Mouse (Mus musculus) cerebellum, adult 2 months (tissue): ENCODE data around the gene Gsdma2. TPM values are rescaled to one million over a fixed set of nuclear protein-coding genes. Genes with fewer than 3 reads are reported as not detected.

Experiments
- DNase-seq, 2 experiments: peaks; one replicate each; pipeline ENCODE4 v3.0.0; 2021
- H3K27ac ChIP-seq: fragments of 200-500 bp; 2 replicates; pipeline ENCODE4 v1.5.1; 2012; ENCODE audit warnings: low read length, control low read depth, inconsistent platforms; ENCODE audit not compliant: insufficient read depth
- H3K27me3 ChIP-seq: fragments of 200-500 bp; 2 replicates; pipeline ENCODE4 v1.6.1; 2012; ENCODE audit warnings: inconsistent platforms, mild to moderate bottlenecking, low read length, moderate library complexity; ENCODE audit not compliant: control insufficient read depth, insufficient read depth
- H3K4me1 ChIP-seq: fragments of 200-500 bp; 2 replicates; pipeline ENCODE4 v1.6.1; 2011; ENCODE audit warnings: low read length; ENCODE audit not compliant: control insufficient read depth, insufficient read depth
- H3K4me3 ChIP-seq: fragments of 200-500 bp; replicated peaks from 2 replicates; pipeline ENCODE3; 2011; ENCODE audit warnings: mild to moderate bottlenecking, low read depth, low read length, control low read depth; ENCODE audit not compliant: insufficient read depth
- CTCF ChIP-seq: fragments of 200-500 bp; IDR thresholded peaks from 2 replicates; pipeline ENCODE4 v1.5.1; 2011; ENCODE audit warnings: low read depth, mild to moderate bottlenecking, control low read depth, low read length, moderate library complexity, borderline replicate concordance; ENCODE audit not compliant: insufficient read depth
- POLR2A ChIP-seq: fragments of 200-500 bp; IDR thresholded peaks from 2 replicates; pipeline ENCODE4 v1.6.1; 2011; ENCODE audit warnings: low read length, control low read depth, borderline replicate concordance; ENCODE audit not compliant: insufficient read depth
- WGBS: fragments of 180-500 bp; shearing (Covaris S2); methylation state at CpG from one replicate; pipeline ENCODE4 v1.1.7; 2018; 5-methylcytosine and 5-hydroxymethylcytosine counted together
- polyA plus RNA-seq: library from polyadenylated mRNA; depleted of rRNA; stranded (reverse); fragments of >200 nt; gene quantifications from 2 replicates; pipeline ENCODE4 v1.2.3, GENCODE M21; 2012

Gsdma2 gene
- polyA plus RNA-seq, 1 experiment = not detected

GRCm38 (mm10) chr11:98682811-98683210, 36.3 kb downstream of the Gsdma2 start:
- DNase-seq = no peak
- Histone ChIP-seq H3K4me1 (no peaks in the 10 kb centered on the region), H3K27ac (peak overlapping the region; percentile 30), H3K4me3 (peak overlapping the region; percentile 91), H3K27me3 (no peaks in the 10 kb centered on the region)
- 0% methylated on average over 23 of the region's 23 CpGs for WGBS
- no peak for TF ChIP-seq POLR2A
- TF ChIP-seq CTCF = no peak

DNA sequence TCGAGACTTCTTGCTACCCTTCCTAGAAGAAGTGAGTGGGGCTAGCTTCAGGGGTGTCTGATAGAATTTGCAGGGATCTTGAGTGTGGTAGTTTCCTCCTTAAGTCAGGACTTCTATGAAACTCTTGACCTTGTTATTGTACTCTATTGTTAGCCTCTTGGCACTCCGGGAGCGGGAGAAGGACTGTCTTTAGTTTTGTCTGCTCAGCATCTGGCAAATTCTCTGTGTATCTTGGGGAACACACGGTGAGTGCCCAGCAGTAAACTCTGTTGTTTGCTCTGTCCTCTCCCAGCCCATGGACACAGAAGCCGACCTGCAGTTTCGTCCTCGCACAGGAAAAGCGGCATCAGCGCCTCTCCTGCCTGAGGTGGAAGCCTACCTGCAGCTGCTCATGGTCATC, 39.1 kb downstream of the Gsdma2 start:
- Histone ChIP-seq H3K4me3 (no peak overlapping the region), H3K27ac (no peak overlapping the region), H3K27me3 (no peaks in the 10 kb centered on the region), H3K4me1 (no peaks in the 10 kb centered on the region)
- DNase-seq = no peak
- WGBS = 90% methylated on average over 9 of the region's 9 CpGs
- TF ChIP-seq CTCF = no peak
- TF ChIP-seq POLR2A = no peak

GRCm38 (mm10) chr11:98686976-98687375, 40.4 kb downstream of the Gsdma2 start:
- Histone ChIP-seq H3K4me1 (no peaks in the 10 kb centered on the region), H3K27me3 (no peaks in the 10 kb centered on the region), H3K4me3 (no peak overlapping the region), H3K27ac (no peak overlapping the region)
- no peak for TF ChIP-seq POLR2A
- no peak for TF ChIP-seq CTCF
- no peak for DNase-seq
- WGBS = 84% methylated on average over 4 of the region's 4 CpGs

GRCm38 (mm10) chr11:98688009-98688408, 41.5 kb downstream of the Gsdma2 start:
- DNase-seq = no peak
- Histone ChIP-seq H3K27ac (no peak overlapping the region), H3K27me3 (no peaks in the 10 kb centered on the region), H3K4me3 (no peak overlapping the region), H3K4me1 (no peaks in the 10 kb centered on the region)
- 79% methylated on average over 8 of the region's 8 CpGs for WGBS
- TF ChIP-seq CTCF (no peak), POLR2A (no peak)

DNA sequence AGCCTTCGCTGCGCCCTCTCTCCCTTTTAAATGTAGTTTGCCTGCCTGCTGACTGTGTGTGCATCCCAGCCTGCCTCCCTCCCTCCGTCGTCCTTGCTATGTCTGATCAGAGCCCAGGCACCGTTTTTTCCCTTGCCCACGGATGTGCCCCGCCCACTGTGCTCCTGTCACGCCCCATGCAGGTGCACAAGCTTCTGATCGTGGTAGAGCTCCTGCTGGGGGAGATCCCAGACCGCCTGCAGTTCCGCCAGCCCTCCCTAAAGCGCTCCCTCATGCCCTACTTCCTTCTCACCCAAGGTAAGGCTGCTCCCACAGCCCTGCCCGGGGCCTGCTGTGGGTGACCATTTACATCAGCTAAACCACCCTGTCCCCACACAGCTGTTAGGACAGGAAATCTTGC, 46.6 kb downstream of the Gsdma2 start:
- no peak for DNase-seq
- H3K4me3 ChIP-seq = no peak overlapping the region
- TF ChIP-seq POLR2A (no peak), CTCF (no peak)
- H3K27me3 ChIP-seq = no peaks in the 10 kb centered on the region
- H3K27ac ChIP-seq = no peak overlapping the region
- WGBS = 63% methylated on average over 13 of the region's 13 CpGs
- no peaks in the 10 kb centered on the region for H3K4me1 ChIP-seq

GRCm38 (mm10) chr11:98693746-98694145, 47.2 kb downstream of the Gsdma2 start:
- 82% methylated on average over 9 of the region's 9 CpGs for WGBS
- TF ChIP-seq CTCF = no peak
- no peak for TF ChIP-seq POLR2A
- Histone ChIP-seq H3K4me1 (no peaks in the 10 kb centered on the region), H3K27me3 (no peaks in the 10 kb centered on the region), H3K27ac (no peak overlapping the region), H3K4me3 (no peak overlapping the region)
- no peak for DNase-seq

GRCm38 (mm10) chr11:98694301-98694700, 47.7 kb downstream of the Gsdma2 start:
- 21% methylated on average over 9 of the region's 9 CpGs for WGBS

DNA sequence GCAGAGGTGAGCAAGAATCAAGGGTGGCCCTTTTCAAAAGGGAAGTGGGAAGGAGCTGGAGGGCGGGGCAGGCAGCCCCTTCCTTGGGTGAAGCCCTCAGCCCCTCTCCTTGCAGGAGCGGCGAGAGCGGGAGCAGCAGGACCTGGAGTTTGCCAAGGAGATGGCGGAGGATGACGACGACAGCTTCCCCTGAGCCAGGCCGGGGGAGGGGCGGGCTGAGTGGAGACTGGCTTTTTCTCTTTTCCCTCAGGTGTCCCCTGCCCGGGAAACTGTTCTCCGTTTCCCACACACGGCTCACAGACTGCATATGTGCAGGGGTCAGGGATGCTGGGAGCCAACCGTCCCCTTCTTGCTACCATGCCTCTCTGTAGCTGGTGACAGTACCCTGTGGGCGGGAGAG, 48.8 kb downstream of the Gsdma2 start:
- H3K27me3 ChIP-seq = no peaks in the 10 kb centered on the region
- WGBS = 43% methylated on average over 14 of the region's 14 CpGs
- no peak for TF ChIP-seq CTCF
- TF ChIP-seq POLR2A = no peak
- no peak overlapping the region for H3K27ac ChIP-seq
- H3K4me3 ChIP-seq = no peak overlapping the region
- no peak for DNase-seq
- H3K4me1 ChIP-seq = peaks cover 4% of the 10 kb centered on the region

More at GRCm38 (mm10) chr11:98694301-98694700, 47.7 kb downstream of the Gsdma2 start:
- no peaks in the 10 kb centered on the region for H3K27me3 ChIP-seq
- no peak overlapping the region for H3K4me3 ChIP-seq
- no peak for TF ChIP-seq CTCF
- TF ChIP-seq POLR2A = no peak
- no peak for DNase-seq
- H3K27ac ChIP-seq = no peak overlapping the region
- H3K4me1 ChIP-seq = no peaks in the 10 kb centered on the region
